Mouse (Mus musculus) limb, embryonic 10.5 days (tissue): ENCODE results near the gene Nrip1. TPM values are rescaled to one million over a fixed set of nuclear protein-coding genes. Genes with fewer than 3 reads are reported as not detected.

ENCODE experiments used
- DNase-seq: peaks from one replicate; pipeline ENCODE4 v3.0.0-alpha.2; 2017; ENCODE audit warnings: low spot score
- H3K27ac ChIP-seq: fragments of 300-500 bp; sonication (generic); 2 replicates; pipeline ENCODE4 v1.5.1; 2016; ENCODE audit warnings: mild to moderate bottlenecking
- H3K27me3 ChIP-seq: fragments of 300-500 bp; sonication (generic); 2 replicates; pipeline ENCODE4 v1.6.1; 2016; ENCODE audit warnings: low read depth, mild to moderate bottlenecking; ENCODE audit not compliant: poor library complexity, severe bottlenecking
- H3K36me3 ChIP-seq: fragments of 300-500 bp; sonication (generic); 2 replicates; pipeline ENCODE4 v1.6.1; 2016; ENCODE audit warnings: mild to moderate bottlenecking, moderate library complexity
- H3K4me1 ChIP-seq: fragments of 300-500 bp; sonication (generic); 2 replicates; pipeline ENCODE4 v1.6.1; 2016
- H3K4me3 ChIP-seq: fragments of 300-500 bp; sonication (generic); 2 replicates; pipeline ENCODE4 v1.5.1; 2016; ENCODE audit warnings: mild to moderate bottlenecking, moderate library complexity
- H3K9me3 ChIP-seq: fragments of 300-500 bp; sonication (generic); replicated peaks from 2 replicates; pipeline ENCODE4 v1.6.1; 2016; ENCODE audit warnings: mild to moderate bottlenecking
- WGBS: fragments of 180-500 bp; shearing (Covaris S2); methylation state at CpG from one replicate; pipeline ENCODE4 v1.1.7; 2016; 5-methylcytosine and 5-hydroxymethylcytosine counted together
- polyA plus RNA-seq: library from polyadenylated mRNA; unstranded; fragments of >200 nt; fragmentation: Nextera tagmentation; extraction: Ambion mirVana; gene quantifications from 2 replicates; pipeline ENCODE4 v1.2.1, GENCODE M21; 2016

Nrip1 gene
- polyA plus RNA-seq, 1 experiment from 2014 or later = 37.3 TPM

DNA sequence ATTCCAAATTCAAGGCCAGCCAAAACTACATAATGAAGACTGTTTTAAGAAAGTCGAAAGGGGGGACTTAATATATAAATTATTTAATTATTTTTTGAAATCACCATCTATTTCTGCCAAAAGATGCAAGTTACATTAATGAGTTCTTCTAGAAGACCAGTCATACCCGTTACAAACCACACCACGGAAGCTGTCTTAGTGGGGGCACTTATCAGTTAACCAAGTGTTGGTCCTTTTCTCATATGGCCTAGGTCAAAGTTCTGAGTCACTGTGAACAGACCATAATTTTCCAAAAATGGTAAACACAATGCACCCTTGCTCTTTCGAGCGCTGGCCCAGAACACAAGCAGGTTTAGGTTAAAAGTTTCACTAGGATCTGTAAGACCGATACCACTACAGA lies 73.2 kb downstream of the Nrip1 start:
- peaks cover 8% of the 10 kb centered on the region; the same call in 1 of the 2 replicates for H3K4me1 ChIP-seq
- DNase-seq = no peak
- H3K4me3 ChIP-seq = no peak overlapping the region
- 93% methylated on average over 6 of the region's 6 CpGs for WGBS
- H3K27me3 ChIP-seq = no peaks in the 10 kb centered on the region
- no peaks in the 10 kb centered on the region for H3K36me3 ChIP-seq
- no peak overlapping the region for H3K27ac ChIP-seq
- no peaks in the 10 kb centered on the region for H3K9me3 ChIP-seq

DNA sequence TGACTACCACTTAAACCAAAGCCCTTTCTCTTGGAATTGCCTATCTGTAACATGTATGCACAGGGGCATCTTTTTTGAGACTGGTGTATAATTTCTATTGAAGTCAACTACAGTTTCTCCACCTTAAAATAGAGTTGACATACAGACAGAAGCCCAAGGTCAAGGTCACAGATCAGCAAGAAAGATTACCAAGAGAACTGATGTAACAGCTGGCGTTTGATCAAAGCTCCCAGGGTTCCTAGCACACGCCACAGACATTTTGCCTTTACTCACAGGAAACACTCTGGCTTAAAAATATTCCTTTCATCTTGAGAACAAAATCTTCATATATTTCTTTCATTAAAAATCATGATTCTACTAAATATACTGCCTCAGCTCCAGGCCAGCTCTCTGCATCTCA lies 74.1 kb downstream of the Nrip1 start:
- DNase-seq = no peak
- H3K36me3 ChIP-seq = peaks cover 7% of the 10 kb centered on the region
- peaks cover 8% of the 10 kb centered on the region; the same call in 1 of the 2 replicates for H3K4me1 ChIP-seq
- no peaks in the 10 kb centered on the region for H3K9me3 ChIP-seq
- 52% methylated on average over 2 of the region's 2 CpGs for WGBS
- no peak overlapping the region for H3K27ac ChIP-seq
- no peak overlapping the region for H3K4me3 ChIP-seq
- H3K27me3 ChIP-seq = no peaks in the 10 kb centered on the region

DNA sequence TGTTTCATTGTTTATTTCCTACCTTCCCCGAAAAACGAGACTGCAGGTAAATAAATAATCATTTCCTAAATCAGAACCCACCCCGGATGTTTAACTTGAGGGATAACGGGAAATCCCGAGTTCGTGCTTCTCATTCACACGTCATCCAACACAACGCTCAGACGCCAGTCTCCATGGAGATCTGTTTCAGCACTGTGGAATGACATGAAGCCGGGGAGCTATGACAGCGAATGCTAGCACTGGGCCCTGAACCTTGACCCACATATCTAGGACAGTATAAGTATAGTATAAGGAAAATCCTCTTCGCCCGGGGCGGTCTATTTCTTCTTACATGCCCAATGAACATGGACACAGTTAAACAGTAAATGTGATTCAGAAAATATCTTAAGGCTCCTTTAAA lies 78.3 kb downstream of the Nrip1 start:
- Histone ChIP-seq H3K27me3 (no peaks in the 10 kb centered on the region), H3K27ac (no peak overlapping the region), H3K9me3 (no peaks in the 10 kb centered on the region), H3K4me3 (no peak overlapping the region), H3K4me1 (no peaks in the 10 kb centered on the region), H3K36me3 (peaks cover 46% of the 10 kb centered on the region)
- no peak for DNase-seq
- WGBS = 92% methylated on average over 14 of the region's 14 CpGs

DNA sequence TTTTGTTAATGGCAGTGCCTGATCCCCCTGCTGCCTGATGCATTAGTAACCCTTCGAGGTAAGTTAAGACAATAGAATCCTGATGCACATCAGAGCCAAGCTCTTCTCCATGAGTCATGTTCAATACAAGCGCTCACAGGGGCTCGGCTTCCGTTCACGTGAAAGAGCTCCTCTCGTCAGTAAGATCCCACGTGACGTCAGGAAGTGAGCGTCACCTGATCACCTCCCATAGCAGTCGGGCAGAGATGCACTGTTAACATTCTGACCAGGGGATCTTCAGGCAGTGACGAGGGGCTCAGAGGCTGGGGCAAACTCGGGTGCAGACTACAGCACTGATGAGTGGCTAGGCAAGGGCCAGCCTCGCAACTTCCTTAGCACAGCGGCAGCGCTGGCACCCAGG lies 79.1 kb downstream of the Nrip1 start:
- no peak for DNase-seq
- Histone ChIP-seq H3K36me3 (peaks cover 48% of the 10 kb centered on the region), H3K4me1 (no peaks in the 10 kb centered on the region), H3K4me3 (no peak overlapping the region), H3K27ac (no peak overlapping the region), H3K27me3 (no peaks in the 10 kb centered on the region), H3K9me3 (no peaks in the 10 kb centered on the region)
- WGBS = 88% methylated on average over 15 of the region's 15 CpGs

DNA sequence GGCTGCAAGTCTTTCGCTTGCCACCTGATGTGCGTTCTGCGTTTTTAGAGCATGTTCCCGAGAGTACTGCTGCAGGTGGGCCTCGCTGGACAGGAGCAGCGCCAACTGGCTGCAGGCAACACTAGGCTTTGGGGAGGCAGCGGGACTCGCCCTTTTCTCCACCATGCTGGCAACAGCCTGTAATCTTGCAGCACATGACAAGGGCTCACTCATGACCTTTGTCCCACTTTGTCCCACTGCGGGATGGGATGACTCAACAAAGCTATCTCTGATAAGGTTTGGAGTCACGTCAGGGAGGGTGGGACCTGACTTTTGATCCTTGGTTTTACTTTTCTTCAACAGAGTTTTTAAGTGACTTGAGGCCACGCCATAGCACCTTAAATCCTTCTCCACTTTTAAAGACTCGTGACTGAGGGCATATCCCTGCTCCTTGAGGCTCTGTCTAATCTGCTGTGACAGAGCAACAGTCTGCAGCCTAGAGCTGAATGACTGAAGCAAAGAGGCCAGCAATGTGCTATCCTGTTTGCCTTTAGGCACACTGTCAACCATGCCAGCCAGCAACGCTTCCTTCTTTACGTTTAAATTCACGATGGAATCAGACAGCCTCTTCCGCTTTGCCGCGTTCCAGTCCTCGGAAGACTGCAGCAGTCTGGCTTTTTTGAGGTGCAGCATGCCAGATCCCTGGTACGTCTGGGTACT lies 79.7 kb downstream of the Nrip1 start:
- H3K9me3 ChIP-seq = no peaks in the 10 kb centered on the region
- peaks cover 48% of the 10 kb centered on the region for H3K36me3 ChIP-seq
- H3K4me1 ChIP-seq = no peaks in the 10 kb centered on the region
- whole genome bisulfite sequencing = 92% methylated on average over 20 of the region's 20 CpGs
- H3K27ac ChIP-seq = no peak overlapping the region
- no peak for DNase-seq
- no peaks in the 10 kb centered on the region for H3K27me3 ChIP-seq
- no peak overlapping the region for H3K4me3 ChIP-seq

DNA sequence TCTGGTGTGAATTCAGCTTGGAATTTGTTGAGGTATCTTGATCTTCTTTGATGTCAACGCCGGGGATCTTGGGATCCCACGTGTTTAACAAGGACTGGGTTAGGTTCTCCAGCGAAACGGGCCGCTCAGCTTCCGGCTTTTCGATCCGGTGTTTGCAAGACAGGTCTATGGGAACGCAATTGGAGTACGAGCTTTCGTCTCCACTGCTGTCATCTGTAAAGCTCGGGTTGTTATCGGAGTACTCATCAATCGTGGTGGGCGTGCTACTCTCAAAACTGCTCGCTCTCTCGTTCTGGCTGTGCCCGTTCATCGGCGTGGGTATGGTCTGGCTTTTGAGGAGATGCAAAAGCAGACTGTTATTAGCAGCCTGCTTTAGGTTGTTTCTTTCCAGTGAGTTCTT lies 80.5 kb downstream of the Nrip1 start:
- Histone ChIP-seq H3K4me3 (no peak overlapping the region), H3K9me3 (no peaks in the 10 kb centered on the region), H3K36me3 (peaks cover 48% of the 10 kb centered on the region), H3K27ac (no peak overlapping the region), H3K27me3 (no peaks in the 10 kb centered on the region), H3K4me1 (no peaks in the 10 kb centered on the region)
- DNase-seq = no peak
- 95% methylated on average over 21 of the region's 21 CpGs for WGBS

DNA sequence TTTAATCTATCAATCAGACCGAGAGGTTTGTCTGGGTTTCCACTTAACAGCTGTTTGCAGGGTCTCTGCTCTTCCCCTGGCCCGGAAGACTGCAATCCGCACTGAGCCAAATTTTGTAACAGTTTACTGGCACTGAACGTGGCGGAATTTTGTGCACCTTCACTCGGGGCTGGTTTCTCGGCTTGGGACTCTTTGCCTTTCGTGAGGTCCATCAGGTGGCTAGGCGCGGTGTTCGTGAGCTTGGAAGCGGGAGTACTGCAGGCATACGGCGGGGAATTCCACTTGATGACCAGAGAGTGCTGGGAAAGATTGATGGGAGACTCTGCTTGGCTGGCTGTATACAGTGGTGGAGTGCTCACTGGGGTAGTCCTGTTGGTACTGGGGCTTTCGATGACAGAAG lies 81.0 kb downstream of the Nrip1 start:
- Histone ChIP-seq H3K27ac (no peak overlapping the region), H3K4me3 (no peak overlapping the region), H3K9me3 (no peaks in the 10 kb centered on the region), H3K36me3 (peaks cover 48% of the 10 kb centered on the region), H3K4me1 (no peaks in the 10 kb centered on the region), H3K27me3 (no peaks in the 10 kb centered on the region)
- no peak for DNase-seq
- 90% methylated on average over 15 of the region's 15 CpGs for WGBS

DNA sequence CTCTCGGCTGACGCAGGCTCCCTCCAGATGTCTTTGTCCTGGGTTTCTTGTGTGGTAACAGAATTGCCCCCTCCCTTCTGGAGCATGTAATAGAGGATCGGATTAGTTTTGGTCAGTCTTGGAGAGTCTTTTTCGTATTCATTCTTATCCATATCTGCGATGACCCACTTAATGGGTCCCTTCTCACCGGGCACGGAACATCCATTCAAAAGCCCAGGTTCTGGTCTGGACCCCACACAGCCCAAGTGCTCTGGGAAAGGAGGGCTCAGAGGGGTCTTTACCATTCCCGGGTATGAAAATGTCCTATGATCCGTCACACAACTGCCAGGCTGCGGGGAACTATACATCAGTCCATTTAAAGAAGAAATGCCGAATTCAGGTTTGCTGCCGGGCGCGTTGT lies 82.3 kb downstream of the Nrip1 start:
- Histone ChIP-seq H3K36me3 (peaks cover 48% of the 10 kb centered on the region), H3K9me3 (no peaks in the 10 kb centered on the region), H3K4me1 (no peaks in the 10 kb centered on the region), H3K27ac (no peak overlapping the region), H3K27me3 (no peaks in the 10 kb centered on the region), H3K4me3 (no peak overlapping the region)
- 94% methylated on average over 14 of the region's 14 CpGs for WGBS
- no peak for DNase-seq

DNA sequence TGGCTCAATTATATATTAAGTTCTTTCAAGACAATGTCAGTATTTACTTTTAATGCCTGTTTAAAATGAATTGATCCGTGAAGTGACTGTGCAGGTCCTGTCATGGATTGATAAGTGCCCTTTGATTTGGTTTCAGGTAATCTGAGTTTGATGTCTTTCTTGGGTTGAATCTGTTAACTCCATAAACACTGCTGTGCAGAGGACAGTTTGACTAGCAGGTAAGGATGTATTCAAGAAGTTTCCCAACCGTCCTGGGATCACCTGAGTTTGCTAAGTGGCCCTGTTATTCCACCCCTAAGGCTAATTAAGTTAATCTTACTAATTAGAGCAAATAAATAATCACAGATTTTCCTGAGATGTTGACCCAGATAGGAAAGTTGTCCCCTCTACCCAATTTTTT lies 84.1 kb downstream of the Nrip1 start:
- H3K9me3 ChIP-seq = no peaks in the 10 kb centered on the region
- no peak overlapping the region for H3K4me3 ChIP-seq
- H3K36me3 ChIP-seq = peaks cover 41% of the 10 kb centered on the region
- DNase-seq = no peak
- no peaks in the 10 kb centered on the region for H3K27me3 ChIP-seq
- 78% methylated on average over 2 of the region's 2 CpGs for WGBS
- H3K27ac ChIP-seq = no peak overlapping the region
- H3K4me1 ChIP-seq = no peaks in the 10 kb centered on the region

DNA sequence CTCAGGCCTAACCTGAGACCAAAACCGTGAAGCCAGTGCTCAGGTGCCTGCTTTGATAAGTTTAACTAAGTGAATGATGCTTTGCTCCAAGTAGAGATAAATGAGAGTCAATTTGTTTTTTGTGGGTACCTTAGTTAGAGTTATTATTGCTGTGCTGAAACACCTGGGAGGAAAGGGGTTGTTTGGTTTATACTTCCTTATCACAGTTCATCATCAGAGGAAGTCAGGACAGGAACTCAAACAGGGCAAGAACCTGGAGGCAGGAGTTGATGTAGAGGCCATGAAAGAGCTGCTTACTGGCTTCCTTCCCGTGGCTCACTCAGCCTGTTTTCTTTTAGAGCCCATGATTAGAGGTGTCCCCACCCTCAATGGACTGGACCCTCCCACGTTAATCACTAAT lies 89.8 kb downstream of the Nrip1 start:
- Histone ChIP-seq H3K27me3 (no peaks in the 10 kb centered on the region), H3K4me3 (no peak overlapping the region), H3K36me3 (no peaks in the 10 kb centered on the region), H3K9me3 (no peaks in the 10 kb centered on the region), H3K27ac (no peak overlapping the region), H3K4me1 (no peaks in the 10 kb centered on the region)
- 67% methylated on average over 3 of the region's 3 CpGs for WGBS
- no peak for DNase-seq

DNA sequence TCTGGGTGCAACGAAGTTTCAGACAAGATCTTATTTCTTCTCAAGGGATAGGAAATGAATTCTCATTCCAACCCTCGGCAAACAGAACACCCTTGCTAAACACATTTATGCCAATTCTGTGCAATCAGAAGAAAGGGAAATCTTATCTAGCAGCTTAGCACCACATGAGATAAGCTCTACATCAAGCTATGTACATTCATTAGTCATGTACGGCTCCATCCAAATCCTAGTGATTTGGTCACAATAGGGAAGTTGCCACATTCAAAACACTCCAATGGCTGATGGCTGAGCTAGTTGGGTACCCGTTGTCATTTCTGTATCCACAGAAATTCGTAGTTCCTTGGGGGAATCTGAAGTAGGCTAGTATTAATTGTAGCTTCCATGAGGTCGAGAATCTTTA lies 91.8 kb downstream of the Nrip1 start:
- DNase-seq = no peak
- H3K27me3 ChIP-seq = no peaks in the 10 kb centered on the region
- H3K27ac ChIP-seq = no peak overlapping the region
- WGBS = 87% methylated on average over 6 of the region's 6 CpGs
- no peaks in the 10 kb centered on the region for H3K4me1 ChIP-seq
- no peaks in the 10 kb centered on the region for H3K9me3 ChIP-seq
- H3K36me3 ChIP-seq = no peaks in the 10 kb centered on the region
- no peak overlapping the region for H3K4me3 ChIP-seq

DNA sequence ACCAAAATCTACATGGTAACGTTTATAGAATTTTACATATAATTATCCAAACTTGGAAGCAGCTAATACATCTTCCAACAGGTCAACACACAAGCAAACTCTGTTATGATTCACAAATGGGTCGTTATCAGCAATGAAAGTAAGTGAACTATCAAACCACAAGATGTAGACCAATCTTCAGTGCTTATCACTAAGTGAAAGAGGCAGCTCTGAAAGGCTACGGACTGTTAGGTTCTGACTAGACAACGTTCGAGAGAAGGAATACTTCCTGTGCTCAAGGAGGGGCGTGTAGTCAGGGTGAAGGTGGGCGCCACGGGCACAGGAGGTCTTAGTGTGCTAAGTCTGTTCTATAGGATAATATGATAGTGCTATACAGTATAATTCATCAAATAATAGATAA lies 93.3 kb downstream of the Nrip1 start:
- WGBS = 92% methylated on average over 8 of the region's 8 CpGs
- DNase-seq = no peak
- H3K4me1 ChIP-seq = no peaks in the 10 kb centered on the region
- H3K4me3 ChIP-seq = no peak overlapping the region
- no peak overlapping the region for H3K27ac ChIP-seq
- no peaks in the 10 kb centered on the region for H3K27me3 ChIP-seq
- H3K9me3 ChIP-seq = no peaks in the 10 kb centered on the region
- no peaks in the 10 kb centered on the region for H3K36me3 ChIP-seq

DNA sequence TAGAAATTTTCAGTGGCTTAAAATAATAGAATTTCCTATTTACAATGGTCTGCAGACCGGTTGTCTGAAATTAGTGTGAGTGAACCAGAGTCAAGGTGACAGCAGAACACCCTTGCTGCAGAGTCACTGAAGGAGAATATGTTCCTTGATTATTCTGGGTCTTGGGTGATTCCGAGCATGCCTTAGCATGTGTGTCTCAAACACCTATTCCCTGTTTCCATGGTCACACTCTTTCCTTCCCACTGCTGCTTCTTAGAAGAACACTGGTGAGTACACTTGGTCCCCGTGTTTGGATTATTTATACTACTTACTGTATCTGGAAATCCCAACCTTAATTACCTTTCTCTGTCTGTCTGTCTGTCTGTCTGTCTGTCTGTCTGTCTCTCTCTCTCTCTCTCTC lies 97.4 kb downstream of the Nrip1 start:
- H3K27ac ChIP-seq = no peak overlapping the region
- no peaks in the 10 kb centered on the region for H3K9me3 ChIP-seq
- no peaks in the 10 kb centered on the region for H3K27me3 ChIP-seq
- DNase-seq = no peak
- H3K36me3 ChIP-seq = no peaks in the 10 kb centered on the region
- H3K4me1 ChIP-seq = no peaks in the 10 kb centered on the region
- 87% methylated on average over 3 of the region's 3 CpGs for WGBS
- H3K4me3 ChIP-seq = no peak overlapping the region

DNA sequence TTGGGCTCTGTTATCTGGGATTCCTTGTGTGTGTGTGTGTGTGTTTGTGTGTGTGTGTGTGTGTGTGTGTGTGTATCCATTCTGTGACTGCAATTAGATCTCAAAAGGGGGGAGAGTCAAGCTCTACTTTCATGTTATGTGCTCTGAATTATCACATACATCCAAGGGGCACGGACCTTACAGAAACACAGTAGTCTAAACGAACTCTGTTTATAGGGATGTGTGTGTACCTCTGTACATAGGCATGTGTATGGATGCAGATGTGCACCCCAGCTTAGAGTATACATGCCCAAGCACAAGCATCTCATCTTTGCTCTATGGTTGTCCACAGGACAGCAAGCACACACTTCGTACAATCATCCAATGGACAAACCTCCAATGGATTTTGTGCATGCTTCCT lies 98.0 kb downstream of the Nrip1 start:
- H3K36me3 ChIP-seq = no peaks in the 10 kb centered on the region
- WGBS = 91% methylated on average over 3 of the region's 3 CpGs
- H3K9me3 ChIP-seq = no peaks in the 10 kb centered on the region
- no peaks in the 10 kb centered on the region for H3K4me1 ChIP-seq
- H3K4me3 ChIP-seq = no peak overlapping the region
- H3K27ac ChIP-seq = no peak overlapping the region
- no peak for DNase-seq
- no peaks in the 10 kb centered on the region for H3K27me3 ChIP-seq
